Mouse (Mus musculus): ENCODE measurements around the gene Ccdc42. TPM values are rescaled to one million over a fixed set of nuclear protein-coding genes. Genes with fewer than 3 reads are reported as not detected.
A peak's percentile ranks its signal among the peaks of the same experiment; 100 is the strongest.

Ccdc42 gene
- total and polyA plus RNA-seq, 3 experiments: not detected

GRCm38 (mm10) chr11:68544554-68544953 is 42.3 kb upstream of the Ccdc42 start:
- TF ChIP-seq ZC3H11A (IDR thresholded peaks at IDR 0.05; ENCODE audit: low read depth, low read length) (no peak), CTCF (conservative IDR thresholded peaks at IDR 0.05 in 1 of 2, IDR thresholded peaks at IDR 0.05 in 1 of 2; ENCODE audit: low read depth in 2 of 2, low read length in 2 of 2) (peak in 1 of 2 experiments; percentile 38; a peak in 1 of 4 replicates)
- dilution Hi-C loops (cut with MboI; ENCODE audit: extremely low pct_ligation_motif_present, extremely low pct_unique_long_range_greater_than_20kb, low sequenced_read_pairs): no loop called here
- Histone ChIP-seq H3K27ac (ENCODE audit: insufficient read depth, low read depth) (no peak overlapping the region), H3K36me3 (replicated peaks in 1 of 2; ENCODE audit: control insufficient read depth in 1 of 2, insufficient read depth in 1 of 2, low read length in 1 of 2) (peaks cover 71 to 87% of the 10 kb centered on the region in 2 experiments), H3K4me1 (ENCODE audit: control insufficient read depth in 1 of 2, insufficient read depth in 2 of 2) (peaks cover 9 to 61% of the 10 kb centered on the region in 2 experiments), H3K27me3 (replicated peaks) (no peaks in the 10 kb centered on the region), H3K4me3 (replicated peaks in 1 of 3; ENCODE audit: low read depth in 2 of 3, low read length in 2 of 3, poor library complexity in 1 of 3) (no peak overlapping the region), H3K79me2 (replicated peaks; ENCODE audit: control insufficient read depth, extremely low read depth, insufficient read depth, poor library complexity, severe bottlenecking) (no peaks in the 10 kb centered on the region), H3K9me3 (replicated peaks; ENCODE audit: low read length) (no peaks in the 10 kb centered on the region), H3K9ac (ENCODE audit: insufficient read depth, low read depth) (no peak overlapping the region), H3K4me2 (ENCODE audit: insufficient read depth, low read depth, poor library complexity, severe bottlenecking) (no peak overlapping the region)
- in situ Hi-C loops (cut with MboI; ENCODE audit: low pct_ligation_motif_present, low pct_unique_long_range_greater_than_20kb, low sequenced_read_pairs): loop anchor here (5.0 kb wide), 1 partner anchor 37 kb away; no protein-coding TSS in a partner anchor
- DNase-seq (ENCODE audit: extremely low read depth): no peak

GRCm38 (mm10) chr11:68545172-68545571 is 41.6 kb upstream of the Ccdc42 start:
- H3K4me1 ChIP-seq (ENCODE audit: control insufficient read depth in 1 of 2, insufficient read depth in 2 of 2): peaks cover 9 to 61% of the 10 kb centered on the region in 2 experiments
- peaks cover 70 to 87% of the 10 kb centered on the region in 2 experiments for H3K36me3 ChIP-seq (replicated peaks in 1 of 2; ENCODE audit: control insufficient read depth in 1 of 2, insufficient read depth in 1 of 2, low read length in 1 of 2)
- no peaks in the 10 kb centered on the region for H3K9me3 ChIP-seq (replicated peaks; ENCODE audit: low read length)
- no peak overlapping the region for H3K4me3 ChIP-seq (replicated peaks in 1 of 3; ENCODE audit: low read depth in 2 of 3, low read length in 2 of 3, poor library complexity in 1 of 3)
- no peak for DNase-seq (ENCODE audit: extremely low read depth)
- no peaks in the 10 kb centered on the region for H3K79me2 ChIP-seq (replicated peaks; ENCODE audit: control insufficient read depth, extremely low read depth, insufficient read depth, poor library complexity, severe bottlenecking)
- in situ Hi-C loops (cut with MboI; ENCODE audit: low pct_ligation_motif_present, low pct_unique_long_range_greater_than_20kb, low sequenced_read_pairs): no loop called here
- no peak overlapping the region for H3K9ac ChIP-seq (ENCODE audit: insufficient read depth, low read depth)
- no peak overlapping the region for H3K27ac ChIP-seq (ENCODE audit: insufficient read depth, low read depth)
- no peaks in the 10 kb centered on the region for H3K27me3 ChIP-seq (replicated peaks)
- TF ChIP-seq RCOR1 (conservative IDR thresholded peaks at IDR 0.05; ENCODE audit: low read depth, low read length): no peak
- TF ChIP-seq ETS1 (conservative IDR thresholded peaks at IDR 0.05; ENCODE audit: low read depth, low read length): no peak
- TF ChIP-seq JUND (conservative IDR thresholded peaks at IDR 0.05; ENCODE audit: low read depth, low read length): no peak
- no peak for TF ChIP-seq USF2 (conservative IDR thresholded peaks at IDR 0.05; ENCODE audit: low read depth, low read length)
- no peak for TF ChIP-seq MYC (IDR thresholded peaks at IDR 0.05; ENCODE audit: low read depth, low read length)
- no peak for TF ChIP-seq MAFK (IDR thresholded peaks at IDR 0.05; ENCODE audit: insufficient replicate concordance, low read length)
- TF ChIP-seq JUN (IDR thresholded peaks at IDR 0.05; ENCODE audit: insufficient read depth, low read depth, low read length): no peak
- no peak for TF ChIP-seq EP300 (IDR thresholded peaks at IDR 0.05; ENCODE audit: low read length)
- no peak for TF ChIP-seq BHLHE40 (IDR thresholded peaks at IDR 0.05; ENCODE audit: low read depth, low read length)
- no peak for TF ChIP-seq ZNF384 (IDR thresholded peaks at IDR 0.05; ENCODE audit: low read depth, low read length)
- no peak for TF ChIP-seq MAZ (IDR thresholded peaks at IDR 0.05; ENCODE audit: low read depth, low read length)
- TF ChIP-seq CHD2 (IDR thresholded peaks at IDR 0.05; ENCODE audit: low read length): no peak
- TF ChIP-seq UBTF (IDR thresholded peaks at IDR 0.05; ENCODE audit: low read depth, low read length): no peak
- TF ChIP-seq MEF2A (IDR thresholded peaks at IDR 0.05; ENCODE audit: borderline replicate concordance, low read depth, low read length): no peak
- TF ChIP-seq MXI1 (IDR thresholded peaks at IDR 0.05; ENCODE audit: low read depth, low read length): no peak
- TF ChIP-seq ZKSCAN1 (IDR thresholded peaks at IDR 0.05; ENCODE audit: borderline replicate concordance, low read depth, low read length): no peak
- TF ChIP-seq PAX5 (IDR thresholded peaks at IDR 0.05; ENCODE audit: low read length): no peak
- dilution Hi-C loops (cut with MboI; ENCODE audit: extremely low pct_ligation_motif_present, extremely low pct_unique_long_range_greater_than_20kb, low sequenced_read_pairs): no loop called here
- H3K4me2 ChIP-seq (ENCODE audit: insufficient read depth, low read depth, poor library complexity, severe bottlenecking): no peak overlapping the region
